Mouse (Mus musculus) erythroblast, embryonic 14.5 days (primary cell): Measurements from ENCODE around the gene Plekhg1.

Experiments used
- GATA1 ChIP-seq: IDR thresholded peaks from 2 replicates; pipeline ENCODE4 v1.6.1; 2012; ENCODE audit warnings: low read length, inconsistent platforms, mixed read lengths
- TAL1 ChIP-seq: IDR thresholded peaks from 3 replicates; pipeline ENCODE4 v1.6.1; 2012; ENCODE audit warnings: low read length, inconsistent platforms, mixed read lengths

GRCm38 (mm10) chr10:3697500-3697899 lies 42.7 kb upstream of the Plekhg1 start:
- TF ChIP-seq GATA1: no peak
- no peak for TF ChIP-seq TAL1
